8 mouse cellular contexts compared by ENCODE assay signal in genomic region chr7:98177566-98177928, GRCm38 (mm10). TPM values are rescaled to one million over a fixed set of nuclear protein-coding genes. Genes with fewer than 3 reads are reported as not detected.
A peak's percentile ranks its signal among the peaks of the same experiment; 100 is the strongest.
DNase-seq lines count a peak whose midpoint lies in the region; ATAC-seq and TF ChIP-seq lines count a peak whose summit lies in the region.

No protein-coding gene starts in this region.

- H3K4me1 ChIP-seq in lung, adult 2 months (ENCODE audit: control insufficient read depth, insufficient read depth, low read length): peaks cover 10% of the 10 kb centered on the region
- peaks cover 22% of the 10 kb centered on the region for H3K4me1 ChIP-seq in embryonic facial prominence, embryonic 15.5 days
- peaks cover 33% of the 10 kb centered on the region for H3K4me1 ChIP-seq in intestine, embryonic 16.5 days (ENCODE audit: control insufficient read depth, insufficient read depth, low read length)
- H3K4me1 ChIP-seq in neural tube, embryonic 13.5 days (replicated peaks): peaks cover 45% of the 10 kb centered on the region

- H3K9ac ChIP-seq in embryonic facial prominence, embryonic 15.5 days: peak overlapping the region; percentile 50
- peak overlapping the region; percentile 83 for H3K9ac ChIP-seq in intestine, embryonic 16.5 days (ENCODE audit: low read depth, low read length)
- H3K9ac ChIP-seq in neural tube, embryonic 13.5 days: peak overlapping the region; percentile 83

- H3K27me3 ChIP-seq in embryonic facial prominence, embryonic 15.5 days: no peaks in the 10 kb centered on the region
- H3K27me3 ChIP-seq in intestine, embryonic 16.5 days (replicated peaks; ENCODE audit: control insufficient read depth, insufficient read depth, low read length): no peaks in the 10 kb centered on the region
- H3K27me3 ChIP-seq in neural tube, embryonic 13.5 days: no peaks in the 10 kb centered on the region

- H3K9me3 ChIP-seq in embryonic facial prominence, embryonic 15.5 days (replicated peaks): no peaks in the 10 kb centered on the region
- no peaks in the 10 kb centered on the region for H3K9me3 ChIP-seq in intestine, embryonic 16.5 days (ENCODE audit: control insufficient read depth, low read length)
- H3K9me3 ChIP-seq in neural tube, embryonic 13.5 days: no peaks in the 10 kb centered on the region

- DNase-seq in lung, adult 2 months: no peak
- DNase-seq in lung, postnatal 25 days (ENCODE audit: low spot score): no peak
- DNase-seq in natural killer cell, adult 2 months (ENCODE audit: low spot score in 2 of 2): no peak
- no peak for DNase-seq in cerebellum, adult 8-10 months
- DNase-seq in frontal cortex, postnatal 10 days (ENCODE audit: low spot score in 2 of 2): no peak

- WGBS in lung, adult 2 months: 8% methylated on average over 9 of the region's 9 CpGs
- WGBS in embryonic facial prominence, embryonic 15.5 days: 6% methylated on average over 9 of the region's 9 CpGs
- 3% methylated on average over 9 of the region's 9 CpGs for WGBS in intestine, embryonic 16.5 days
- WGBS in neural tube, embryonic 13.5 days: 9% methylated on average over 9 of the region's 9 CpGs

- peak overlapping the region; percentile 71 for H3K4me3 ChIP-seq in lung, adult 2 months (replicated peaks; ENCODE audit: extremely low read depth, low read depth, low read length)
- H3K4me3 ChIP-seq in embryonic facial prominence, embryonic 15.5 days (replicated peaks): peak overlapping the region; percentile 89
- peak overlapping the region; percentile 95 for H3K4me3 ChIP-seq in intestine, embryonic 16.5 days (ENCODE audit: low read length)
- H3K4me3 ChIP-seq in neural tube, embryonic 13.5 days: peak overlapping the region; percentile 84

- H3K36me3 ChIP-seq in embryonic facial prominence, embryonic 15.5 days: no peaks in the 10 kb centered on the region
- H3K36me3 ChIP-seq in intestine, embryonic 16.5 days (ENCODE audit: control insufficient read depth, insufficient read depth, low read length): no peaks in the 10 kb centered on the region
- no peaks in the 10 kb centered on the region for H3K36me3 ChIP-seq in neural tube, embryonic 13.5 days

- TF ChIP-seq CTCF in lung, adult 2 months (IDR thresholded peaks at IDR 0.05; ENCODE audit: insufficient read depth, low read length): no peak

- peak overlapping the region; percentile 82 for H3K4me2 ChIP-seq in embryonic facial prominence, embryonic 15.5 days (replicated peaks)
- H3K4me2 ChIP-seq in intestine, embryonic 16.5 days (ENCODE audit: low read depth, low read length): peak overlapping the region; percentile 83
- peak overlapping the region; percentile 67 for H3K4me2 ChIP-seq in neural tube, embryonic 13.5 days

- TF ChIP-seq POLR2A in lung, adult 2 months (IDR thresholded peaks at IDR 0.05; ENCODE audit: borderline replicate concordance, extremely low read depth, low read depth, low read length): no peak

- peak; percentile 22; the same call in 1 of the 2 replicates for ATAC-seq in embryonic facial prominence, embryonic 15.5 days (ENCODE audit: insufficient number of reproducible peaks, low FRiP score, low TSS enrichment, low read depth)
- ATAC-seq in intestine, embryonic 16.5 days: no peak
- ATAC-seq in neural tube, embryonic 13.5 days (ENCODE audit: low read depth): peak; percentile 64; the same call in 1 of the 2 replicates

- H3K27ac ChIP-seq in embryonic facial prominence, embryonic 15.5 days (replicated peaks): peak overlapping the region; percentile 58
- H3K27ac ChIP-seq in intestine, embryonic 16.5 days (ENCODE audit: low read length): peak overlapping the region; percentile 70
- peak overlapping the region; percentile 33 for H3K27ac ChIP-seq in neural tube, embryonic 13.5 days (replicated peaks)

RNA-seq across cellular contexts. Expression of gene Capn5, which starts 0.5 kb away (rescaled TPM):
- 19.0 and 22.2 TPM in 2 replicates for polyA plus RNA-seq in lung, adult 2 months (2012; rRNA removed)
- 9.2 and 11.2 TPM in 2 replicates for polyA plus RNA-seq in embryonic facial prominence, embryonic 15.5 days (2015; fragmentation: Nextera tagmentation; extraction: Ambion mirVana)
- 10.2 and 10.9 TPM in 2 replicates for polyA plus RNA-seq in intestine, embryonic 16.5 days (2015; fragmentation: Nextera tagmentation; extraction: Ambion mirVana)
- 18.4 and 20.8 TPM in 2 replicates for polyA plus RNA-seq in neural tube, embryonic 13.5 days (2015; fragmentation: Nextera tagmentation; extraction: Ambion mirVana)

RNA-seq across cellular contexts. Expression of gene B3gnt6, which starts 21.7 kb away (rescaled TPM):
- polyA plus RNA-seq in lung, adult 2 months (2012; rRNA removed): 1.5 and 2.1 TPM in 2 replicates
- not detected in 2 replicates for polyA plus RNA-seq in embryonic facial prominence, embryonic 15.5 days (2015; fragmentation: Nextera tagmentation; extraction: Ambion mirVana)
- polyA plus RNA-seq in intestine, embryonic 16.5 days (2015; fragmentation: Nextera tagmentation; extraction: Ambion mirVana): 0.15 TPM in 1 of 2 replicates, not detected in the other
- 0.24 and 0.36 TPM in 2 replicates for polyA plus RNA-seq in neural tube, embryonic 13.5 days (2015; fragmentation: Nextera tagmentation; extraction: Ambion mirVana)

RNA-seq across cellular contexts. Expression of gene Omp, which starts 32.2 kb away (rescaled TPM):
- polyA plus RNA-seq in lung, adult 2 months (2012; rRNA removed): 0.26 and 0.32 TPM in 2 replicates
- polyA plus RNA-seq in embryonic facial prominence, embryonic 15.5 days (2015; fragmentation: Nextera tagmentation; extraction: Ambion mirVana): 7.3 and 10.7 TPM in 2 replicates
- 0.37 TPM in 2 replicates for polyA plus RNA-seq in intestine, embryonic 16.5 days (2015; fragmentation: Nextera tagmentation; extraction: Ambion mirVana)
- polyA plus RNA-seq in neural tube, embryonic 13.5 days (2015; fragmentation: Nextera tagmentation; extraction: Ambion mirVana): 0.45 and 0.60 TPM in 2 replicates

RNA-seq across cellular contexts. Expression of gene Myo7a, which starts 58.2 kb away (rescaled TPM):
- 26.4 and 30.8 TPM in 2 replicates for polyA plus RNA-seq in lung, adult 2 months (2012; rRNA removed)
- polyA plus RNA-seq in embryonic facial prominence, embryonic 15.5 days (2015; fragmentation: Nextera tagmentation; extraction: Ambion mirVana): 7.2 and 9.8 TPM in 2 replicates
- polyA plus RNA-seq in intestine, embryonic 16.5 days (2015; fragmentation: Nextera tagmentation; extraction: Ambion mirVana): 24.0 and 35.6 TPM in 2 replicates
- 13.4 and 14.6 TPM in 2 replicates for polyA plus RNA-seq in neural tube, embryonic 13.5 days (2015; fragmentation: Nextera tagmentation; extraction: Ambion mirVana)
